In the genomic region with DNA sequence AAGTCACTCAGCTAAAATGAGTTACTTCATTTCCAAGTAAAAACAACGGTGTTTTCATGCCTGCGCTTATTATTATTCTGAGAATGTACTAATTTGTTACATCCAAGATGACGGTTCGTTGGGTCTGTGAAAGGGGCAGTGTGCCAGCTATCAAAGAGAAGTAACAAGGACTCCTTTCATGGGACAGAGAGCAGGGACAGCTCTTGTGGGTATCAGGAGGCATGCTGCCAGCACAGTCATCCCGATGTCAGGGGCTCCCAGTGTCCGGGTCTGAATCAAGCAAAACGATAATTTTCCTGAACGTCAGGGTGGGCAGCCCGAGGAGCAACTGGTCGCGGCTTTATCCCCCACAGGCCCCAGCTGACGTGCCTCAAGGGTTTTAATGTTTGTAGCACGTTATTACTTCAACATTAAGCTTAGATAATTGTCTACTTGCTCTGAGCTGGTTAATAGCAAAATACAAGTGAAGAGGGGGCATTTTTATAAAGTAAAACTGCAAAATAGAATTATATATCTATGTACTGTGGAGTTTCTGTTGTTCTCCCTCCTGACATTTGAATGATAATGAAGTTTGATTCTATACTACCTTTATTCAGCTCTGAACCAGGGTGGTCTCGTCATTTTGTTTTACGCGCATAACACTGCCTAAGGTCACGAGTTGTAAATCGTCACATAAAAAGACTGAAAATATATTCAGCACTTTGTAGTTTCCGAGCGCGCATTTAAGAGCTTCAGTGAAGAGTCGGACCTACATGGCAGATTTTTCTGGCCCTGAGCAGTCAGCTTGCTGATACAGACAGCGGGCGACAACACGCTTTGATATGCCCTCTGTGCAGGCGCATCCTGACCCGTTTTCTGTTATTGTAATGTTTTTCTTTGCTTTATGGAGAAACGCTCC, we compare ENCODE assay signal across 9 mouse cellular contexts.
DNase-seq lines count a peak whose midpoint lies in the region; ATAC-seq and TF ChIP-seq lines count a peak whose summit lies in the region.
"Had no signal": no experiment of that assay in that cellular context is flagged by ENCODE, and none has a peak within 500 bp of the region (broad histone marks: within the 10 kb centered on the region; RNA-seq: fewer than 3 reads in every experiment).

No protein-coding gene starts in this region.

- H3K27ac ChIP-seq in hindbrain, embryonic 15.5 days (replicated peaks): peak overlapping the region; percentile 61
- H3K27ac ChIP-seq in limb, embryonic 14.5 days (replicated peaks; ENCODE audit: low read depth, low read length): no peak overlapping the region
- H3K27ac ChIP-seq in gastrocnemius, adult 2 months: no peak overlapping the region

- no peak for TF ChIP-seq POLR2A in limb, embryonic 14.5 days (IDR thresholded peaks at IDR 0.05; ENCODE audit: borderline replicate concordance, extremely low read depth, insufficient read depth, insufficient read length)

- no peaks in the 10 kb centered on the region for H3K9me3 ChIP-seq in hindbrain, embryonic 15.5 days
- no peaks in the 10 kb centered on the region for H3K9me3 ChIP-seq in limb, embryonic 14.5 days (ENCODE audit: control insufficient read depth, low read length)

- H3K4me2 ChIP-seq in hindbrain, embryonic 15.5 days: peak overlapping the region; percentile 28
- H3K4me2 ChIP-seq in limb, embryonic 14.5 days (replicated peaks; ENCODE audit: low read depth, low read length, severe bottlenecking): peak overlapping the region; percentile 27

- 15% methylated on average over 28 of the region's 28 CpGs for WGBS in hindbrain, embryonic 15.5 days
- 22% methylated on average over 28 of the region's 28 CpGs for WGBS in limb, embryonic 14.5 days

- intact Hi-C loops in gastrocnemius, adult 2 months (cut with DNase I): no loop called here

- H3K36me3 ChIP-seq in hindbrain, embryonic 15.5 days: no peaks in the 10 kb centered on the region
- no peaks in the 10 kb centered on the region for H3K36me3 ChIP-seq in limb, embryonic 14.5 days (ENCODE audit: control insufficient read depth, insufficient read depth, low read length)

- peaks cover 9% of the 10 kb centered on the region; the same call in 1 of the 2 replicates for H3K27me3 ChIP-seq in hindbrain, embryonic 15.5 days
- peaks cover 6% of the 10 kb centered on the region; the same call in 1 of the 2 replicates for H3K27me3 ChIP-seq in limb, embryonic 14.5 days (ENCODE audit: control insufficient read depth, insufficient read depth, low read length)

- H3K9ac ChIP-seq in hindbrain, embryonic 15.5 days: no peak overlapping the region
- H3K9ac ChIP-seq in limb, embryonic 14.5 days (ENCODE audit: low read depth, low read length, severe bottlenecking): no peak overlapping the region

- peak; percentile 32 for DNase-seq in cerebellum, adult 11 months
- peak; percentile 66 for DNase-seq in embryo, embryonic 11 days
- no peak for DNase-seq in limb, embryonic 14.5 days (ENCODE audit: low spot score)
- peak; percentile 71 for DNase-seq in right cerebral cortex, postnatal 4 days
- DNase-seq in spleen, adult 12 weeks (ENCODE audit: low spot score): no peak
- DNase-seq in gastrocnemius, adult 2 months: no peak

- no peak for TF ChIP-seq CTCF in gastrocnemius, adult 2 months (IDR thresholded peaks at IDR 0.05)

- peaks cover 23% of the 10 kb centered on the region for H3K4me1 ChIP-seq in hindbrain, embryonic 15.5 days (replicated peaks)
- 0 out of 2 replicates have a peak, but pooled peaks cover 4% of the 10 kb centered on the region for H3K4me1 ChIP-seq in limb, embryonic 14.5 days (ENCODE audit: control insufficient read depth, insufficient read depth, low read length)

- H3K4me3 ChIP-seq in hindbrain, embryonic 15.5 days: no peak overlapping the region
- no peak overlapping the region for H3K4me3 ChIP-seq in limb, embryonic 14.5 days (replicated peaks; ENCODE audit: low read length)
- H3K4me3 ChIP-seq in gastrocnemius, adult 2 months: no peak overlapping the region
- H3K4me3 ChIP-seq: erythroblast, embryonic 14.5 days had no signal

- no peak for ATAC-seq in cerebellum, adult (ENCODE audit: insufficient number of reproducible peaks, low FRiP score, low TSS enrichment)
- peak; percentile 75 for ATAC-seq in hindbrain, embryonic 15.5 days (ENCODE audit: low FRiP score, low read depth)
- ATAC-seq in limb, embryonic 14.5 days (ENCODE audit: low FRiP score, low read depth): no peak

Comparison
In these comparisons a context has a peak if more than half of its experiments do, and no peak if none do; other contexts are left out.
1. DNase-seq: peak in cerebellum, adult 11 months (single experiment), embryo, embryonic 11 days (single experiment) and right cerebral cortex, postnatal 4 days (single experiment); none in limb, embryonic 14.5 days (single experiment), spleen, adult 12 weeks (single experiment) and gastrocnemius, adult 2 months (single experiment).